Comparison of ENCODE assay signal across 13 mouse cellular contexts in genomic region chr6:135223786-135224416, GRCm38 (mm10). TPM values are rescaled to one million over a fixed set of nuclear protein-coding genes. Genes with fewer than 3 reads are reported as not detected.
DNase-seq lines count a peak whose midpoint lies in the region; ATAC-seq and TF ChIP-seq lines count a peak whose summit lies in the region.
"Had no signal": no experiment of that assay in that cellular context is flagged by ENCODE, and none has a peak within 500 bp of the region (broad histone marks: within the 10 kb centered on the region; RNA-seq: fewer than 3 reads in every experiment).

No protein-coding gene starts in this region.

- H3K4me1 ChIP-seq in forebrain, embryonic 16.5 days (replicated peaks; ENCODE audit: control insufficient read depth, insufficient read depth, low read length): peaks cover 8% of the 10 kb centered on the region
- H3K4me1 ChIP-seq in midbrain, embryonic 15.5 days: peaks cover 5% of the 10 kb centered on the region

- peak; percentile 41 for DNase-seq in layer of hippocampus, adult 9-10 months (ENCODE audit: low spot score)
- no peak for DNase-seq in layer of hippocampus, adult 8-10 months (ENCODE audit: low spot score in 2 of 2)
- peak; percentile 82 for DNase-seq in brain, embryonic 14.5 days (ENCODE audit: low read depth)
- no peak for DNase-seq in urinary bladder, postnatal 14 days (ENCODE audit: low spot score)
- DNase-seq in thymus, postnatal 4 days: no peak
- DNase-seq: heart, adult 18-20 months; kidney, adult 11 months had no signal

- no peaks in the 10 kb centered on the region for H3K9me3 ChIP-seq in forebrain, embryonic 16.5 days (ENCODE audit: control insufficient read depth, low read length)
- no peaks in the 10 kb centered on the region for H3K9me3 ChIP-seq in midbrain, embryonic 15.5 days

- WGBS in forebrain, embryonic 16.5 days: 67% methylated on average over 6 of the region's 6 CpGs
- 50% methylated on average over 6 of the region's 6 CpGs for WGBS in midbrain, embryonic 15.5 days

- H3K9ac ChIP-seq in forebrain, embryonic 16.5 days (replicated peaks; ENCODE audit: low read depth, low read length): no peak overlapping the region
- H3K9ac ChIP-seq in midbrain, embryonic 15.5 days: no peak overlapping the region

- H3K27ac ChIP-seq in forebrain, embryonic 16.5 days (ENCODE audit: low read length): peak overlapping the region; percentile 31; the same call in 1 of the 2 replicates
- peak overlapping the region; percentile 43 for H3K27ac ChIP-seq in midbrain, embryonic 15.5 days

- no peak for TF ChIP-seq CTCF in brain, embryonic 14.5 days (IDR thresholded peaks at IDR 0.05; ENCODE audit: borderline replicate concordance, extremely low read depth, insufficient read depth, insufficient read length)

- H3K4me3 ChIP-seq in forebrain, embryonic 16.5 days (replicated peaks; ENCODE audit: low read length): no peak overlapping the region
- no peak overlapping the region for H3K4me3 ChIP-seq in midbrain, embryonic 15.5 days
- H3K4me3 ChIP-seq: myocyte had no signal

- ATAC-seq in forebrain, embryonic 16.5 days: peak; percentile 90
- ATAC-seq in midbrain, embryonic 15.5 days (replicated peaks): peak; percentile 91
- ATAC-seq in megakaryocyte, adult 5-6 weeks (ENCODE audit: poor library complexity, severe bottlenecking): no peak

- H3K27me3 ChIP-seq in forebrain, embryonic 16.5 days (replicated peaks; ENCODE audit: control insufficient read depth, insufficient read depth, low read length): no peaks in the 10 kb centered on the region
- H3K27me3 ChIP-seq in midbrain, embryonic 15.5 days (replicated peaks): no peaks in the 10 kb centered on the region

- peaks cover 9% of the 10 kb centered on the region for H3K36me3 ChIP-seq in forebrain, embryonic 16.5 days (ENCODE audit: control insufficient read depth, insufficient read depth)
- H3K36me3 ChIP-seq in midbrain, embryonic 15.5 days (replicated peaks): peaks cover 16% of the 10 kb centered on the region; the same call in 1 of the 2 replicates

- TF ChIP-seq POLR2A in brain, embryonic 14.5 days (IDR thresholded peaks at IDR 0.05; ENCODE audit: borderline replicate concordance, extremely low read depth, insufficient read depth, insufficient read length, poor library complexity, severe bottlenecking): no peak

- H3K4me2 ChIP-seq in forebrain, embryonic 16.5 days (ENCODE audit: low read length): no peak overlapping the region
- H3K4me2 ChIP-seq in midbrain, embryonic 15.5 days: no peak overlapping the region

RNA-seq across cellular contexts. Expression of gene Hebp1, which starts 26.1 kb away (rescaled TPM):
- total RNA-seq in layer of hippocampus, adult 8-10 months (2022): 10 to 100 TPM; 69.4 to 91.3 (median 78.1) TPM
- polyA plus RNA-seq in brain, embryonic 14.5 days (2012; rRNA removed): 5.5 and 7.2 TPM in 2 replicates
- polyA plus RNA-seq in forebrain, embryonic 16.5 days (2015; fragmentation: Nextera tagmentation; extraction: Ambion mirVana): 2.7 and 4.8 TPM in 2 replicates
- polyA plus RNA-seq in midbrain, embryonic 15.5 days (2015; fragmentation: Nextera tagmentation; extraction: Ambion mirVana): 4.7 and 6.1 TPM in 2 replicates
- total RNA-seq in megakaryocyte, adult 5-6 weeks (2015): 2.5 and 8.5 TPM in 2 replicates
- total RNA-seq in megakaryocyte, adult 5-6 weeks (2017): 10.8 and 15.8 TPM in 2 replicates

RNA-seq across cellular contexts. Expression of gene Fam234b, which starts 26.1 kb away (rescaled TPM):
- 100 to 1,000 TPM; 137 to 162 (median 153) TPM for total RNA-seq in layer of hippocampus, adult 8-10 months (2022)
- polyA plus RNA-seq in brain, embryonic 14.5 days (2012; rRNA removed): 78.3 and 87.5 TPM in 2 replicates
- 93.7 and 103 TPM in 2 replicates for polyA plus RNA-seq in forebrain, embryonic 16.5 days (2015; fragmentation: Nextera tagmentation; extraction: Ambion mirVana)
- 110 and 117 TPM in 2 replicates for polyA plus RNA-seq in midbrain, embryonic 15.5 days (2015; fragmentation: Nextera tagmentation; extraction: Ambion mirVana)
- total RNA-seq in megakaryocyte, adult 5-6 weeks (2015): 2.1 and 3.0 TPM in 2 replicates
- 2.8 and 4.9 TPM in 2 replicates for total RNA-seq in megakaryocyte, adult 5-6 weeks (2017)

RNA-seq across cellular contexts. Expression of gene Gsg1, which starts 30.2 kb away (rescaled TPM):
- total RNA-seq in layer of hippocampus, adult 8-10 months (2022): under 1 TPM in 1 of 4 experiments, not detected in 3; 0.82 TPM
- 0.27 and 0.44 TPM in 2 replicates for polyA plus RNA-seq in brain, embryonic 14.5 days (2012; rRNA removed)
- 0.32 TPM in 1 of 2 replicates, not detected in the other for polyA plus RNA-seq in forebrain, embryonic 16.5 days (2015; fragmentation: Nextera tagmentation; extraction: Ambion mirVana)
- polyA plus RNA-seq in midbrain, embryonic 15.5 days (2015; fragmentation: Nextera tagmentation; extraction: Ambion mirVana): 0.19 TPM in 1 of 2 replicates, not detected in the other
- not detected in 2 replicates for total RNA-seq in megakaryocyte, adult 5-6 weeks (2015)
- 0.44 TPM in 1 of 2 replicates, not detected in the other for total RNA-seq in megakaryocyte, adult 5-6 weeks (2017)
- total RNA-seq: adrenal gland, postnatal 4 days; left cerebral cortex, postnatal 25 days had no signal

Comparison
In these comparisons a context has a peak if more than half of its experiments do, and no peak if none do; other contexts are left out.
1. DNase-seq: peak in layer of hippocampus, adult 9-10 months (single experiment) and brain, embryonic 14.5 days (single experiment); none in layer of hippocampus, adult 8-10 months (0 of 2), urinary bladder, postnatal 14 days (single experiment) and thymus, postnatal 4 days (single experiment).